Mouse (Mus musculus) central nervous system, embryonic 18 days (tissue): ENCODE data around the gene H60b. TPM values are rescaled to one million over a fixed set of nuclear protein-coding genes. Genes with fewer than 3 reads are reported as not detected.

Experiments
- polyA plus RNA-seq: library from polyadenylated mRNA; depleted of rRNA; stranded (reverse); fragments of >200 nt; gene quantifications from 2 replicates; pipeline ENCODE4 v1.2.3, GENCODE M21; 2012; rRNA removed

The H60b gene
- polyA plus RNA-seq = 0.17 and 0.32 TPM in 2 replicates

DNA sequence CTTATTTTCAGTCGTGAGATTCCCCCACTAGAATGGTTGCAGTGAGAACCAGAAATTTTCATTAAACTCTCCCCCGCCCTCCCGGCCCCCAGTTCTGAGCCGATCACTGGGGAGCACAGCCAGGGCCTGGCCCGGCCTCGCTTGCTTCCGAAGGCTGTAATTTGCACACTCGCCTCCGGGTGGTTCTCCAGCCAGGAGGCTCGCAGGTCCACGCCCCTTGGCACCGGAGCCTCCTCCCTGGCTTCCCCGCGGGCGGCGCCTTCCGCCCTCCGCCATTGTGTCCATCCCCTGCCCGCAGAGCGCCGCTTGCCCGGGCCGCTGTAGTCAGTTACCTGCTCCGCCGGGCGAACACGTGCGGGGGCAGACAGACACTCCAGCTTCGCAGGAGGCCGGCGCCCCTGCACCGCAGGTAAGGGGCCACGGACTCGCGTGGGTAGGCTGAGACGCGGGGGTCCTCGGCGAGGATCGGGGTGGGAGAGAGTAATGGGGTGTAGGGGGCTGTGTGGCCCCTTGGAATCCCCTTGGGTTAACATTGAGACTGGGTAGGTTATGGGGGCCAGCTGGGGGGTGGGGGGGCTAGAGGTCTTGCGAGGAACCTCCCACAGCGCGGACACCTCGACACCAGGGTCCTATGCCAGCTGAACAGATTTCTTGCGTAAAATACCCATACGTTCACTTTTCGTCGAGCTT lies at the start of gene H60b, which contains the start of gene Raet1e:
Gene H60b (plus strand): TSS at position 277 of the 690 bp plus-strand sequence.
Gene Raet1e (plus strand): TSS at position 260 of the 690 bp plus-strand sequence.

DNA sequence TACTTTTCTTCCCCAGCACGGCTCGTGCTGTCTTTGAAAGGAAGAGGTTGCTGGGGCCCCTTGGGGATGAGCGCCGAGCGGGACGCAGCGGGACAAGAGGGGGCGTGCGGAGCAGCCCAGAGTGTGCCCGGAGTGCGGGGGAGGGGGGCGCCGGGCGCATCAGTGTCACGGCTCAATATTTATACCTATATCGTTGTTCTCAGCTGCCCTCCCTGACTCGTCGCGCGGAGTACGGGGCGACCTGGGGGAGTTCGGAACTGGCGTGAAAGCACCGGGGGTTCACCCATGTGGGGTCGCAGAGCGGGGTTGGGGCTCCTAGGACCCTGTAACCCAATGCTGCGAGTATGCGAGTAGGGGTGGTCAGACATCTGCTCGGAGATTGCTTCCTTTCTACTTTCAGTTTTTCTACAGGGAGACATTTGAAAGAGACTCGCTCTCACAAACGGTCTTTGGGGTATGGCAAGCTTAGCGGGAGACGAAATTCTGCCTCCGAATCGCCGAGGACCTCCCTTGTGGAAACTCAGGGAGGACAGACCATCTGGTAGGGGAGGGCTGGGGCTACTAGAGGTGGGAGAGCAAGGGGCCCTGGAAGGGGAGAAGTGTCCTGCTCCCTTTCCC lies 9.2 kb upstream of the H60b start, which contains the start of gene E030030I06Rik:
Gene E030030I06Rik (minus strand): TSS at position 198 of the 618 bp plus-strand sequence.

Other genes starting within 250 kb of the H60b start
- gene 4930444G20Rik, start 90.5 kb upstream of the H60b start, polyA plus RNA-seq = not detected in 2 replicates
- 0.83 and 1.5 TPM in 2 replicates for gene E030030I06Rik, start 9.3 kb upstream of the H60b start, polyA plus RNA-seq
- gene Raet1e, start within 50 bp of the H60b start, polyA plus RNA-seq = 0.43 and 0.52 TPM in 2 replicates
- 0.51 and 0.95 TPM in 2 replicates for gene Raet1d, start 202.0 kb downstream of the H60b start, polyA plus RNA-seq